Mouse (Mus musculus): ENCODE results near the gene Ccdc59. TPM values are rescaled to one million over a fixed set of nuclear protein-coding genes. Genes with fewer than 3 reads are reported as not detected.

The Ccdc59 gene
- polyA plus RNA-seq (2015; fragmentation: Nextera tagmentation; extraction: Ambion mirVana), result 57.0 and 58.6 TPM in 2 replicates

DNA sequence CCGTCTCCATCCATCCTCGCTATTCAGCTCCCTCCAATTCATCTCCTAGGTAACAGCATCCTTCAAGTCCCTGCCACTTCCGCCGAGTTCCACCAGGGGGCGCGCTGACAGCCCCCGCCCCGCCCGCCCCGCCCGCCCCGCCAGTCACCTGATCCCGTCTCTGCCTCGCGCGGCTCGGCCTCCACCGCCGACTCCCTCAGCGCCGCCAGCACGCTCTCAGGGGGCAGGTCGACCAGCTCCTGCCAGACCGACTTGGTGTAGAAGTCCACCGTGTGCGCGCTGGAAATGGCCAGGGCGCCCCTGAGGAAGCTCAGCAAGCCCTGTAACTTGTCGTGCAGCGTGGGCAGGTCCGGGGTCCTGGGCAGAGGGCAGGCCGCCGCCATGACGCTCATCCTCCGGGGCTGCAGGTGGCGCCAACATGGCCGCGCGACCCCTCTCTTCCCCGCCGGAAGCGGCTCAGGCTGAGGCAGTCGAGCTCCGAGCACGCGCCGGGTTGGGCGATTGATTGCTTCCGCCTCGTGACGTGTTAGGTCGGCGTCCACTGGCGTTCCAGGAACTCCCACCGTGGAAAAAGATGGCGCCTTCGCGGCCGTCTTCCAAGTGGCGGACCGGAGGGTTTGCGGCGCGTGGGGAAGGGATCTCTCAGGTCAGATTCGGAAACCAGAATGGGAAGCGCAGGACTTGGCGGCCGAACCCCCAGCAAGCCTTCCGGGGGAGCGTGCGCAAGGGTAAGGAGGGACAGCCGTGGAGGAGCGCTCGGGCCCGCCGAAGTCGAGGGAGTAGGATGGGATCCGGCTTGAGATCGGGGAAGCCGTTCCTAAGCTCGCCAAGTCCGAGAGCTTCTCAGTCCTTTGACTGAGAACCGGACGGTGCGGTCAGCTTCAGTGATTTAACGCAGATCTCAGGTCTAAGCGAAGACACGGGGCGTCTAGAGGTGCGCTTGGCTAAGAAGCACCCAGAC is at the start of gene Ccdc59, which contains the start of gene Mettl25:
Gene Ccdc59 (plus strand): TSS at position 140 of the 961 bp plus-strand sequence.
Gene Mettl25 (minus strand): TSS at position 453 of the 961 bp plus-strand sequence.
- Histone ChIP-seq H3K27ac (peak within 1 kb of the TSS; percentile 91), H3K9me3 (replicated peaks; ENCODE audit: low read length) (no peaks in the 10 kb centered on the region), H3K4me1 (replicated peaks; ENCODE audit: insufficient read depth, low read length) (no peaks in the 10 kb centered on the region), H3K27me3 (ENCODE audit: insufficient read depth, low read length) (no peaks in the 10 kb centered on the region), H3K36me3 (ENCODE audit: insufficient read depth, low read length) (peaks cover 24% of the 10 kb centered on the region), H3K9ac (ENCODE audit: low read depth, low read length) (peak within 1 kb of the TSS; percentile 84), H3K4me2 (ENCODE audit: low read length) (peak within 1 kb of the TSS; percentile 89), H3K4me3 (replicated peaks; ENCODE audit: low read depth, low read length) (peak within 1 kb of the TSS; percentile 95)
- peak; percentile 62 for TF ChIP-seq CTCF (IDR thresholded peaks at IDR 0.05; ENCODE audit: low read depth)
- ATAC-seq (replicated peaks; ENCODE audit: low FRiP score, low read depth), result peak; percentile 99
- DNase-seq (ENCODE audit: low spot score), result peak; percentile 98
- 1% methylated on average over 89 of the region's 90 CpGs for WGBS

DNA sequence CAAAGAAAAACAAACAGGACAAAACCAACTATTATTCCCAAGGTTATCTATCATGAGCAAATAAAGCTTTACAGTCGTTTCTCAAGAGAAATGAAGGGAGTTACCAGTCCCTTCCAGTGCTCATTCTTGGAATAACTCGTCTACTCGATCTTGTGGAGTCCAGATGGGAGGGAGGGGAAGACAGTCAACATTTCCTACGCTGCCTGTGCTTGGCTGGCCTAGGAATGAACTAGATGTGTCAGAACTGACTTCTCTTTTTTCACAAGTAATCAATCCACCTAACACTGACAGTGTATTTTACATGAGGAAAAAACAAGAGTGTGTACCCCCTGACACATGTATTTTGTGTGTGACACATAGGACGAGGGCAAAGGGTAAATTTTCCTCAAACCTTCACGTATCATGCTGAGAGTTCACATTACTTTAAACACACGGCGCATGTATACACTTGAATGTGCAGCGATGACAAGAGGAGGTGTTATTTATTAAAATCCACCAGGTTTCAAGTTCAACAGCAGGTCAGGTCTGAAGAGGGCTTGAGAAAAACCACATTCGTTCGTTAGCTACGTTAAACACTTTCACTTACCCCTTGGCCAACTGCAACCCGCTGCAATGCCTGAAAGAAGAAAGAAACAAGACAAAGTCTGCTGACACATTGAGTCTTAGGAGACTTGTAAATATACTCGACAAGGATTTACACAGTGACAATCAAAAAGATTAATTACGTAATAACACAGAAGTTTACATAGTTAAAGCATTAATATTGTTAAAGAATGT is 46.9 kb upstream of the Ccdc59 start:
- peak; percentile 53 for DNase-seq (ENCODE audit: low spot score)
- Histone ChIP-seq H3K4me2 (ENCODE audit: low read length) (no peak overlapping the region), H3K9me3 (replicated peaks; ENCODE audit: low read length) (no peaks in the 10 kb centered on the region), H3K4me1 (replicated peaks; ENCODE audit: insufficient read depth, low read length) (no peaks in the 10 kb centered on the region), H3K27me3 (ENCODE audit: insufficient read depth, low read length) (no peaks in the 10 kb centered on the region), H3K9ac (ENCODE audit: low read depth, low read length) (no peak overlapping the region), H3K27ac (no peak overlapping the region), H3K4me3 (replicated peaks; ENCODE audit: low read depth, low read length) (no peak overlapping the region), H3K36me3 (ENCODE audit: insufficient read depth, low read length) (no peaks in the 10 kb centered on the region)
- ATAC-seq (replicated peaks; ENCODE audit: low FRiP score, low read depth), result no peak
- 55% methylated on average over 15 of the region's 15 CpGs for WGBS
- TF ChIP-seq CTCF (IDR thresholded peaks at IDR 0.05; ENCODE audit: low read depth), result no peak

DNA sequence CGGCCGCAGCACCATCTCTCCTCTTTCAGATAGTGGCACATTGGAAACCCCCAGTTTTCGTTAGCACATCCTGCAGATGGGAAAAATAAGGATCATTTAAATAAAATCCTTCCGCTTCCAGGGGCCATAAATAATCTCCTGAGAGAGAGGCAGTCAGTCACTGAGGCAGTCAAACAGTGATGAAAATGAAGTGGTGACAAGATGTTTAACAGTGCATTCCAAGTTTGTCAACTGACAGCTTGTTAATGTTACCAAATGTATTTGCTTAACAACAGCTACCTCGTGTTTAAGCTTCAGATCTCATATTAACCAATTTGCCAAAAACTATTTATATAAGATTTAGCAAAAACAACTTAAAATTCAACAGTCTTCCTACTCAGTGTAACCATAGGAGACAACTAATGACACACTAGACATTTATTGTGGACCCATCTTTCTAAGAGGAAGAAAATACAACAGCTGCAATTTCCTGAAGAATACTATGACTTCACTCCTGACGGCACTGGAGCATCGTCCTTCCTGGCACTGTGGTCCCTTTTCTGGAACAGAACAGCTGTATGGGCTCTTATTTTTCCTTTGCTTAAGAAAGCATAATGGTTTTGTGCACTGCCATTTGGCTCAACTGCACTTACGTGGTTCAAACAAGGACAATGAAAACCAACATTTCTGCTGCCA is 43.5 kb upstream of the Ccdc59 start:
- Histone ChIP-seq H3K36me3 (ENCODE audit: insufficient read depth, low read length) (no peaks in the 10 kb centered on the region), H3K4me3 (replicated peaks; ENCODE audit: low read depth, low read length) (no peak overlapping the region), H3K4me1 (replicated peaks; ENCODE audit: insufficient read depth, low read length) (no peaks in the 10 kb centered on the region), H3K4me2 (ENCODE audit: low read length) (no peak overlapping the region), H3K27me3 (ENCODE audit: insufficient read depth, low read length) (no peaks in the 10 kb centered on the region), H3K9me3 (replicated peaks; ENCODE audit: low read length) (no peaks in the 10 kb centered on the region), H3K27ac (no peak overlapping the region), H3K9ac (ENCODE audit: low read depth, low read length) (no peak overlapping the region)
- TF ChIP-seq CTCF (IDR thresholded peaks at IDR 0.05; ENCODE audit: low read depth), result no peak
- DNase-seq (ENCODE audit: low spot score), result no peak
- 62% methylated on average over 8 of the region's 8 CpGs for WGBS
- no peak for ATAC-seq (replicated peaks; ENCODE audit: low FRiP score, low read depth)

DNA sequence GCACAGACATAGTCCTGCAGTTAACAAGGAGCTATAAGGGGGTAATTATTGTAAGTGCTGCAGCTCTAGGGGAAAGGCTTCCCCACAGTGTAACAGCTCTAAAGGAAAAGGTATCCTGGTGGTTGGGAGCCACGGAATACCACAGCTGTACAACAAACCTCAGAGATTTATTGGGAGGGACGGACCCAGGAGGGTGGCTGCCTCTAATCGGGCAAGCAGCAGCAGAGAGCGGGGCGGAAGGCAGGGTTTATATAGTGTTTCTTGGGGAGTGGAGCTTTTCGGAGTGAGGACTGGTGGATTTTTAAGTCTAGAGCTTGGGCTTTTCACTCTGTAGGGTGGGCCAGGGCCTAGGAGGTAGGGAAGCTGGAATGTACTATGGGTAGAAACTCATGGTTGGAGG is 39.7 kb upstream of the Ccdc59 start:
- no peak for TF ChIP-seq CTCF (IDR thresholded peaks at IDR 0.05; ENCODE audit: low read depth)
- Histone ChIP-seq H3K4me1 (replicated peaks; ENCODE audit: insufficient read depth, low read length) (no peaks in the 10 kb centered on the region), H3K9me3 (replicated peaks; ENCODE audit: low read length) (no peaks in the 10 kb centered on the region), H3K36me3 (ENCODE audit: insufficient read depth, low read length) (no peaks in the 10 kb centered on the region), H3K27ac (no peak overlapping the region), H3K4me2 (ENCODE audit: low read length) (no peak overlapping the region), H3K27me3 (ENCODE audit: insufficient read depth, low read length) (no peaks in the 10 kb centered on the region), H3K9ac (ENCODE audit: low read depth, low read length) (no peak overlapping the region), H3K4me3 (replicated peaks; ENCODE audit: low read depth, low read length) (no peak overlapping the region)
- ATAC-seq (replicated peaks; ENCODE audit: low FRiP score, low read depth) (no peak), DNase-seq (ENCODE audit: low spot score) (no peak)
- WGBS, result 41% methylated on average over 6 of the region's 6 CpGs

DNA sequence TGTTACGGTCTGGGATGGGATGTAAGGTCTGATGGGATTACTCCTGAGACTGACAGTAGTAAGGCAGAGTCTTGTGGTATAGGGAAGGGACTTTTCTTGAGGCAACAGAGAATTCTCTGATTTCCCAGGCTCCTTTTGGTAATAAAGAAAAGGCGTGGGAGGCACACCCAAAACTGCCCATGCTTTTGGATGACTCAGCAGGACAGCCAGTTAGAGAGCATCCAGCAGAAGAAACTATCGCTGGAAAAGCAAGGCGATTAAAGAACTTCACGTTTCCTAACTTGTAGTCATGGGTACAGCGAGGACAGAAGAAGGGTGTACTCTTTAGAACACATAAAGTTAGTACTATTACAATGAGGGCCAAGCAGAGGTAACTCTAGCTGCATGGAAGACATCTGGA is 38.7 kb upstream of the Ccdc59 start:
- Histone ChIP-seq H3K4me3 (replicated peaks; ENCODE audit: low read depth, low read length) (no peak overlapping the region), H3K36me3 (ENCODE audit: insufficient read depth, low read length) (no peaks in the 10 kb centered on the region), H3K9me3 (replicated peaks; ENCODE audit: low read length) (no peaks in the 10 kb centered on the region), H3K27me3 (ENCODE audit: insufficient read depth, low read length) (no peaks in the 10 kb centered on the region), H3K9ac (ENCODE audit: low read depth, low read length) (no peak overlapping the region), H3K4me2 (ENCODE audit: low read length) (no peak overlapping the region), H3K27ac (no peak overlapping the region), H3K4me1 (replicated peaks; ENCODE audit: insufficient read depth, low read length) (no peaks in the 10 kb centered on the region)
- ATAC-seq (replicated peaks; ENCODE audit: low FRiP score, low read depth) (no peak), DNase-seq (ENCODE audit: low spot score) (no peak)
- WGBS, result 89% methylated on average over 6 of the region's 6 CpGs
- no peak for TF ChIP-seq CTCF (IDR thresholded peaks at IDR 0.05; ENCODE audit: low read depth)

DNA sequence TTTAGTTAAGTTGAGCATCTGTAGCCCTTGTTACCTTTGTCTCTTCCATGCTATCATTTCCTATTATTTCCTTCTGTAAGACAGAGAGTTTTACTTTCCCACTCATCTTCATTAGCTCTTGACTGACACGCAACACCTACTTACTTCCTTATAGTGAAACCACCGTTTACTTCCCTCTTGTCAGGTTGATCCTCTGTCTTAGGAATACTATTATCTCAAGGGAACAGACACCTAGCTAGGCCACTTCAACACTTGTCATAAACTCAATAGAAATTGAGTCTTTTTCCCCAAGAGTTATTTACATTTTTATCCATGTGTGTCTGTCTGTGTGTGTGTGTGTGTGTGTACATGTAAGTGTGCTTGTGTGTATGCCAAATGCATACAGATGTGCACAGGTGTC is 37.4 kb upstream of the Ccdc59 start:
- H3K27me3 ChIP-seq (ENCODE audit: insufficient read depth, low read length), result no peaks in the 10 kb centered on the region
- DNase-seq (ENCODE audit: low spot score) (no peak), ATAC-seq (replicated peaks; ENCODE audit: low FRiP score, low read depth) (no peak)
- no peaks in the 10 kb centered on the region for H3K4me1 ChIP-seq (replicated peaks; ENCODE audit: insufficient read depth, low read length)
- no peak overlapping the region for H3K4me2 ChIP-seq (ENCODE audit: low read length)
- no peak for TF ChIP-seq CTCF (IDR thresholded peaks at IDR 0.05; ENCODE audit: low read depth)
- H3K9me3 ChIP-seq (replicated peaks; ENCODE audit: low read length), result no peaks in the 10 kb centered on the region
- no peak overlapping the region for H3K27ac ChIP-seq
- no peaks in the 10 kb centered on the region for H3K36me3 ChIP-seq (ENCODE audit: insufficient read depth, low read length)
- 90% methylated on average over 2 of the region's 2 CpGs for WGBS
- no peak overlapping the region for H3K4me3 ChIP-seq (replicated peaks; ENCODE audit: low read depth, low read length)
- H3K9ac ChIP-seq (ENCODE audit: low read depth, low read length), result no peak overlapping the region
